Mouse (Mus musculus) lung, postnatal 0 days (tissue): ENCODE measurements at regions not wholly inside any gene's neighbourhood (a gene's known extent, or its start where the extent isn't known, plus 50 kb on each side); places are given as distances from the start of the nearest gene placed in this dataset.
A peak's percentile ranks its signal among the peaks of the same experiment; 100 is the strongest.

Source experiments
- ATAC-seq: fragments of 200-750 bp; cut with Nextera tagmentation; 2 replicates; pipeline ENCODE4 v1.8.0; 2017; ENCODE audit warnings: moderate library complexity
- DNase-seq: peaks from one replicate; pipeline ENCODE4 v3.0.0-alpha.2; 2016; ENCODE audit warnings: low spot score
- H3K27ac ChIP-seq: fragments of 300-500 bp; sonication (generic); 2 replicates; pipeline ENCODE4 v1.5.1; 2014; ENCODE audit warnings: antibody characterized with exemption, mild to moderate bottlenecking, low read length, mixed read lengths
- H3K27me3 ChIP-seq: fragments of 300-500 bp; sonication (generic); replicated peaks from 2 replicates; pipeline ENCODE4 v1.6.1; 2014; ENCODE audit warnings: low read length, mixed read lengths; ENCODE audit not compliant: insufficient read depth
- H3K36me3 ChIP-seq: fragments of 300-500 bp; sonication (generic); 2 replicates; pipeline ENCODE4 v1.6.1; 2014; ENCODE audit warnings: low read length, mixed read lengths; ENCODE audit not compliant: insufficient read depth
- H3K4me1 ChIP-seq: fragments of 300-500 bp; sonication (generic); 2 replicates; pipeline ENCODE4 v1.6.1; 2014; ENCODE audit warnings: antibody characterized with exemption, low read depth, low read length, mixed read lengths; ENCODE audit not compliant: insufficient read depth
- H3K4me2 ChIP-seq: fragments of 300-500 bp; sonication (generic); replicated peaks from 2 replicates; pipeline ENCODE4 v1.6.1; 2014; ENCODE audit warnings: low read depth, mild to moderate bottlenecking, low read length, moderate library complexity, mixed read lengths
- H3K4me3 ChIP-seq: fragments of 300-500 bp; sonication (generic); 2 replicates; pipeline ENCODE4 v1.5.1; 2014; ENCODE audit warnings: low read depth, low read length
- H3K9ac ChIP-seq: fragments of 300-500 bp; sonication (generic); replicated peaks from 2 replicates; pipeline ENCODE4 v1.6.1; 2014; ENCODE audit warnings: low read depth, mild to moderate bottlenecking
- H3K9me3 ChIP-seq: fragments of 300-500 bp; sonication (generic); 2 replicates; pipeline ENCODE4 v1.6.1; 2016; ENCODE audit warnings: low read length, mixed read lengths
- CTCF ChIP-seq: IDR thresholded peaks from 2 replicates; pipeline ENCODE4 v1.5.1; 2016; ENCODE audit warnings: antibody characterized with exemption, mild to moderate bottlenecking
- EP300 ChIP-seq: IDR thresholded peaks from 2 replicates; pipeline ENCODE4 v1.6.1; 2016; ENCODE audit warnings: antibody characterized with exemption, mild to moderate bottlenecking, control low read depth
- WGBS: fragments of 180-500 bp; shearing (Covaris S2); extraction: QIAGEN DNeasy Blood & Tissue Kit; methylation state at CpG from one replicate; pipeline ENCODE4 v1.1.7; 2014; 5-methylcytosine and 5-hydroxymethylcytosine counted together

DNA sequence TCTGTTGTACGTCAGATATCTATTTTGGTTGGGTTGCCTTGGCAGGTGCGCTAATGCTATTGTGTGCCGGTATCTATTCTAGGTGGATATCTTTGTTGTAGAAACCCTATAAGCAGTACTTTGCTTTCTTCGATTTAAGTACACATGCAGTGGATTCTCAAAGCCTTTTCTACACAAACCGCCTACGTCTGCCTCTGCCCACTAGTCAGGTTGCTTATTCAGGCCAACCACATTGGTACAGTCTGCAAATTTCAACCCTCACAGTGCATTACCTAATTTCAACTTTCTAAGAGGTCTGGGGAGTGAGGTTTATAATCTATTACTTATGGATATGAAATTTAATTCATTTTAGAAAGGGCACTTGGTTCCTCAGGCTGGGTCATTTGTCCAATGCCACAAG is 223.5 kb upstream of the Slc16a7 start:
- no peak overlapping the region for H3K4me2 ChIP-seq
- no peaks in the 10 kb centered on the region for H3K4me1 ChIP-seq
- DNase-seq = no peak
- H3K27ac ChIP-seq = no peak overlapping the region
- no peaks in the 10 kb centered on the region for H3K27me3 ChIP-seq
- TF ChIP-seq EP300 = no peak
- no peak for TF ChIP-seq CTCF
- 94% methylated on average over 6 of the region's 6 CpGs for WGBS
- H3K36me3 ChIP-seq = no peaks in the 10 kb centered on the region
- no peak overlapping the region for H3K9ac ChIP-seq
- no peak overlapping the region for H3K4me3 ChIP-seq
- H3K9me3 ChIP-seq = no peaks in the 10 kb centered on the region
- ATAC-seq = no peak

- no peak for ATAC-seq
- 70% methylated on average over 6 of the region's 6 CpGs for WGBS
Observed at GRCm38 (mm10) chr10:125621376-125621775, 232.1 kb upstream of the Slc16a7 start.

GRCm38 (mm10) chr10:125623836-125624235 is 234.6 kb upstream of the Slc16a7 start:
- Histone ChIP-seq H3K9me3 (no peaks in the 10 kb centered on the region), H3K27ac (no peak overlapping the region), H3K4me3 (no peak overlapping the region), H3K4me1 (no peaks in the 10 kb centered on the region), H3K36me3 (no peaks in the 10 kb centered on the region), H3K4me2 (no peak overlapping the region), H3K27me3 (no peaks in the 10 kb centered on the region), H3K9ac (no peak overlapping the region)
- TF ChIP-seq CTCF = no peak
- no peak for TF ChIP-seq EP300
- DNase-seq (no peak), ATAC-seq (no peak)
- WGBS = 34% methylated on average over 7 of the region's 7 CpGs

More at GRCm38 (mm10) chr10:125621376-125621775, 232.1 kb upstream of the Slc16a7 start:
- H3K9ac ChIP-seq = no peak overlapping the region
- no peaks in the 10 kb centered on the region for H3K4me1 ChIP-seq
- no peak overlapping the region for H3K27ac ChIP-seq
- no peak overlapping the region for H3K4me2 ChIP-seq
- TF ChIP-seq EP300 (no peak), CTCF (no peak)
- H3K27me3 ChIP-seq = no peaks in the 10 kb centered on the region
- no peaks in the 10 kb centered on the region for H3K9me3 ChIP-seq
- no peak for DNase-seq
- H3K36me3 ChIP-seq = no peaks in the 10 kb centered on the region
- no peak overlapping the region for H3K4me3 ChIP-seq

DNA sequence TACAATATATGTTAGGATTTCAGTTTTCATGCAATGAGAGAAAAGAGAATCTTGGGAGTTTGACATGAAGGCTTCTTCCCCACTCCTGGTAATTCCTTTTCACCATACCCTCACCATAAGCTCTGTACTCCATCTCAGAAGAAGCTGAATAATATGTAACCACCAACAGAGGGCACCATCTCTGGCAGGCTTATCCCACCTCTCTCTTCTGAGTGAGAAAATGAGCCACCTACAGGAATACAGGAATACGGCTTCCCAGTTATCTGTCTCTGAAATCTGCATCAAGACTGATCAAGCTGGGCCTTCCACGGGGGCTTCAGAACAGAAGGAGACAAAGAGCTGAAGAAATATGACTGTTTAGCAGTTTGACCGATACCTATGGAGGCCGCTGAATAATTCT is 278.6 kb upstream of the Slc16a7 start:
- TF ChIP-seq EP300 (no peak), CTCF (peak; percentile 5; the same call in 1 of the 2 replicates)
- H3K27me3 ChIP-seq = no peaks in the 10 kb centered on the region
- H3K9me3 ChIP-seq = no peaks in the 10 kb centered on the region
- ATAC-seq (no peak), DNase-seq (no peak)
- WGBS = 84% methylated on average over 4 of the region's 4 CpGs
- no peak overlapping the region for H3K4me3 ChIP-seq
- no peak overlapping the region for H3K4me2 ChIP-seq
- H3K27ac ChIP-seq = no peak overlapping the region
- H3K36me3 ChIP-seq = no peaks in the 10 kb centered on the region
- no peaks in the 10 kb centered on the region for H3K4me1 ChIP-seq
- H3K9ac ChIP-seq = no peak overlapping the region

- Histone ChIP-seq H3K4me3 (no peak overlapping the region), H3K4me2 (no peak overlapping the region), H3K9ac (no peak overlapping the region), H3K27me3 (no peaks in the 10 kb centered on the region), H3K27ac (no peak overlapping the region), H3K4me1 (no peaks in the 10 kb centered on the region), H3K36me3 (no peaks in the 10 kb centered on the region), H3K9me3 (no peaks in the 10 kb centered on the region)
- ATAC-seq (no peak), DNase-seq (no peak)
- no peak for TF ChIP-seq EP300
- no peak for TF ChIP-seq CTCF
- WGBS = 48% methylated on average over 11 of the region's 11 CpGs
Observed at GRCm38 (mm10) chr10:125673637-125674036, 284.4 kb upstream of the Slc16a7 start.

DNA sequence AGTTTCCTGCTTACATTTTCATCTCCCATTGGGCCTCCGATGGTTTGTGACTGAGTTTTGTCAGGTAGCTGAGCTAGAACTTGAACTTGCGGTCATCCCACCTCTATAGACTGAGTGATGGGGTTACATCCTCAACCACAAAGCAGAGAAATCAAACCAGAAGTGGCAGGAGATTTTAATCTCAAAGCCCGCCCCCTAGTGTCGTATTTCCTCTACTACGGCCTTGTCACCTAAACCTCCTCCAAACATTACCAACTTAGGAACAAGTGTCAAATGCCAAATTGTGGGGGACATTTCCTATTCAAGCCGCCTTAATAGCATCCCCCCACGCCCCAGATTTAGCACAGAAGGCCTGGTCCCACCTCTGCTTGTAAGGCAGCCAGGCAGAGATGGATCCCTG is 286.3 kb upstream of the Lrig3 start:
- Histone ChIP-seq H3K9me3 (no peaks in the 10 kb centered on the region), H3K4me1 (no peaks in the 10 kb centered on the region), H3K27me3 (no peaks in the 10 kb centered on the region), H3K9ac (no peak overlapping the region), H3K36me3 (no peaks in the 10 kb centered on the region), H3K27ac (no peak overlapping the region), H3K4me3 (no peak overlapping the region), H3K4me2 (no peak overlapping the region)
- TF ChIP-seq CTCF (peak; percentile 33; the same call in 1 of the 2 replicates), EP300 (no peak)
- no peak for DNase-seq
- ATAC-seq = no peak
- 76% methylated on average over 7 of the region's 7 CpGs for WGBS

GRCm38 (mm10) chr10:125685130-125685529 is 280.8 kb upstream of the Lrig3 start:
- DNase-seq = no peak
- no peak for ATAC-seq
- H3K9ac ChIP-seq = no peak overlapping the region
- no peaks in the 10 kb centered on the region for H3K36me3 ChIP-seq
- H3K27ac ChIP-seq = no peak overlapping the region
- H3K4me2 ChIP-seq = no peak overlapping the region
- H3K4me1 ChIP-seq = no peaks in the 10 kb centered on the region
- H3K4me3 ChIP-seq = no peak overlapping the region
- no peaks in the 10 kb centered on the region for H3K27me3 ChIP-seq
- no peak for TF ChIP-seq EP300
- TF ChIP-seq CTCF = no peak
- WGBS = 57% methylated on average over 5 of the region's 5 CpGs
- H3K9me3 ChIP-seq = no peaks in the 10 kb centered on the region
